8 mouse cellular contexts compared by ENCODE assay signal in genomic region chr17:33940206-33940805, GRCm38 (mm10). TPM values are rescaled to one million over a fixed set of nuclear protein-coding genes. Genes with fewer than 3 reads are reported as not detected.
DNase-seq lines count a peak whose midpoint lies in the region; ATAC-seq lines count a peak whose summit lies in the region.

TSS of gene Pfdn6 (minus strand) at chr17:33940343.
TSS of gene Wdr46 (plus strand) at chr17:33940660.

- peak; percentile 93 for ATAC-seq in erythroid progenitor cell, adult 5-6 weeks (replicated peaks; ENCODE audit: low FRiP score, poor library complexity, severe bottlenecking)
- peak; percentile 86 for ATAC-seq in heart, embryonic 12.5 days (ENCODE audit: insufficient number of reproducible peaks, low FRiP score)
- ATAC-seq in kidney, embryonic 16.5 days (ENCODE audit: low FRiP score, low TSS enrichment) = peak; percentile 87
- ATAC-seq in monocyte, adult 5-6 weeks (replicated peaks; ENCODE audit: insufficient number of reproducible peaks, low FRiP score, low TSS enrichment, poor library complexity, severe bottlenecking) = peak; percentile 81

- H3K9ac ChIP-seq in heart, embryonic 12.5 days = peak within 1 kb of the TSS; percentile 93
- peak within 1 kb of the TSS; percentile 89 for H3K9ac ChIP-seq in kidney, embryonic 16.5 days (replicated peaks; ENCODE audit: low read length)

- peaks cover 61% of the 10 kb centered on the region for H3K36me3 ChIP-seq in heart, embryonic 12.5 days
- peaks cover 50% of the 10 kb centered on the region for H3K36me3 ChIP-seq in kidney, embryonic 16.5 days (ENCODE audit: insufficient read depth, low read length)

- no peak within 1 kb of the TSS for H3K27ac ChIP-seq in heart, embryonic 12.5 days (ENCODE audit: poor library complexity, severe bottlenecking)
- no peak within 1 kb of the TSS for H3K27ac ChIP-seq in kidney, embryonic 16.5 days (ENCODE audit: low read length)

- peak within 1 kb of the TSS; percentile 92 for H3K4me2 ChIP-seq in heart, embryonic 12.5 days
- H3K4me2 ChIP-seq in kidney, embryonic 16.5 days (replicated peaks; ENCODE audit: low read depth, low read length) = peak within 1 kb of the TSS; percentile 95

- H3K27me3 ChIP-seq in heart, embryonic 12.5 days (replicated peaks) = no peaks in the 10 kb centered on the region
- no peaks in the 10 kb centered on the region for H3K27me3 ChIP-seq in kidney, embryonic 16.5 days (ENCODE audit: insufficient read depth, low read length)

- H3K4me1 ChIP-seq in heart, embryonic 12.5 days (replicated peaks) = peaks cover 19% of the 10 kb centered on the region
- peaks cover 17% of the 10 kb centered on the region for H3K4me1 ChIP-seq in kidney, embryonic 16.5 days (ENCODE audit: insufficient read depth, low read length)

- H3K9me3 ChIP-seq in heart, embryonic 12.5 days (replicated peaks) = no peaks in the 10 kb centered on the region
- H3K9me3 ChIP-seq in kidney, embryonic 16.5 days (ENCODE audit: low read length) = no peaks in the 10 kb centered on the region

- under 1% methylated on average over 36 of the region's 36 CpGs for WGBS in heart, embryonic 12.5 days
- WGBS in kidney, embryonic 16.5 days = under 1% methylated on average over 36 of the region's 36 CpGs

- H3K4me3 ChIP-seq in heart, embryonic 12.5 days = peak within 1 kb of the TSS; percentile 82
- H3K4me3 ChIP-seq in kidney, embryonic 16.5 days (ENCODE audit: low read length) = peak within 1 kb of the TSS; percentile 97

- peak; percentile 93 for DNase-seq in CD4-positive, CD25-positive, alpha-beta regulatory T cell, adult 2 months (ENCODE audit: low read depth, low spot score)
- peak; percentile 90 for DNase-seq in brain, embryonic 18.5 days (ENCODE audit: low read depth, low spot score)
- peak; percentile 87 for DNase-seq in liver
- peak; percentile 82 to 88 for DNase-seq in spleen, postnatal 36 days (ENCODE audit: low spot score in 2 of 2)

RNA-seq across cellular contexts. Expression of gene Pfdn6, which starts in this region (rescaled TPM):
- total RNA-seq in erythroid progenitor cell, adult 5-6 weeks (2015; ENCODE audit: low replicate concordance) = 52.0 and 68.1 TPM in 2 replicates
- 40.0 and 109 TPM in 2 replicates for total RNA-seq in erythroid progenitor cell, adult 5-6 weeks (2017; ENCODE audit: low replicate concordance)
- polyA plus RNA-seq in heart, embryonic 12.5 days (2016; fragmentation: Nextera tagmentation; extraction: Ambion mirVana) = 127 and 129 TPM in 2 replicates
- polyA plus RNA-seq in kidney, embryonic 16.5 days (2015; fragmentation: Nextera tagmentation; extraction: Ambion mirVana) = 168 and 174 TPM in 2 replicates
- 88.1 to 107 TPM (median 98.7 TPM) in 3 replicates for total RNA-seq in monocyte, adult 5-6 weeks (2017)

RNA-seq across cellular contexts. Expression of gene Wdr46, which starts in this region (rescaled TPM):
- total RNA-seq in erythroid progenitor cell, adult 5-6 weeks (2015; ENCODE audit: low replicate concordance) = 3.6 and 11.3 TPM in 2 replicates
- 4.6 and 8.2 TPM in 2 replicates for total RNA-seq in erythroid progenitor cell, adult 5-6 weeks (2017; ENCODE audit: low replicate concordance)
- polyA plus RNA-seq in heart, embryonic 12.5 days (2016; fragmentation: Nextera tagmentation; extraction: Ambion mirVana) = 25.3 and 26.5 TPM in 2 replicates
- 32.7 and 37.7 TPM in 2 replicates for polyA plus RNA-seq in kidney, embryonic 16.5 days (2015; fragmentation: Nextera tagmentation; extraction: Ambion mirVana)
- 11.1 to 17.8 TPM (median 16.3 TPM) in 3 replicates for total RNA-seq in monocyte, adult 5-6 weeks (2017)
